Mouse (Mus musculus): ENCODE data around the gene Dclk1.

GRCm38 (mm10) chr3:55396792-55397191, 154.6 kb downstream of the Dclk1 start:
- TF ChIP-seq POLR2A (IDR thresholded peaks at IDR 0.05; ENCODE audit: control insufficient read depth, low read depth, low read length) (no peak), CTCF (IDR thresholded peaks at IDR 0.05; ENCODE audit: control insufficient read depth, insufficient read depth, insufficient replicate concordance, low read depth, low read length) (no peak)
